Mouse (Mus musculus) liver, embryonic 14.5 days (tissue): Measurements from ENCODE around the gene Crlf1. TPM values are rescaled to one million over a fixed set of nuclear protein-coding genes. Genes with fewer than 3 reads are reported as not detected.

ENCODE experiments used
- ATAC-seq: fragments of 200-750 bp; cut with Nextera tagmentation; 2 replicates; pipeline ENCODE4 v1.8.0; 2017; ENCODE audit warnings: moderate number of reproducible peaks, mild to moderate bottlenecking, moderate library complexity; ENCODE audit not compliant: insufficient read depth
- DNase-seq, 3 experiments: peaks; one replicate each; pipeline ENCODE4 v3.0.0-alpha.2; 2012 to 2013; ENCODE audit warnings: low read depth in 3 of 3, low spot score in 3 of 3
- H3K27ac ChIP-seq: fragments of 300-500 bp; sonication (generic); 2 replicates; pipeline ENCODE4 v1.5.1; 2014; ENCODE audit warnings: moderate library complexity, mild to moderate bottlenecking, control low read depth, inconsistent platforms
- H3K27me3 ChIP-seq: fragments of 300-500 bp; sonication (generic); 2 replicates; pipeline ENCODE4 v1.6.1; 2014; ENCODE audit warnings: mild to moderate bottlenecking, low read length, moderate library complexity; ENCODE audit not compliant: control insufficient read depth, insufficient read depth
- H3K36me3 ChIP-seq: fragments of 300-500 bp; sonication (generic); replicated peaks from 2 replicates; pipeline ENCODE4 v1.6.1; 2014; ENCODE audit warnings: low read depth; ENCODE audit not compliant: control insufficient read depth, insufficient read depth
- H3K4me1 ChIP-seq, 2 experiments: fragments of 200-500 bp in 1 of 2; fragments of 300-500 bp in 1 of 2; sonication (generic) in 1 of 2; replicated peaks; 2 replicates each; pipeline ENCODE4 v1.6.1; 2012 to 2014; ENCODE audit warnings: antibody characterized with exemption in 1 of 2, inconsistent platforms in 1 of 2, low read length in 1 of 2; ENCODE audit not compliant: control insufficient read depth in 2 of 2, insufficient read depth in 2 of 2
- H3K4me2 ChIP-seq: fragments of 300-500 bp; sonication (generic); 2 replicates; pipeline ENCODE4 v1.6.1; 2014; ENCODE audit warnings: low read depth, mild to moderate bottlenecking, control low read depth, moderate library complexity
- H3K4me3 ChIP-seq, 2 experiments: fragments of 200-500 bp in 1 of 2; fragments of 300-500 bp in 1 of 2; sonication (generic) in 1 of 2; 2 replicates each; pipeline ENCODE4 v1.5.1; 2012 to 2014; ENCODE audit warnings: low read depth in 2 of 2, low read length in 2 of 2, mild to moderate bottlenecking in 2 of 2, control low read depth in 1 of 2, inconsistent platforms in 1 of 2, moderate library complexity in 1 of 2; ENCODE audit not compliant: insufficient read depth in 1 of 2
- H3K9ac ChIP-seq: fragments of 300-500 bp; sonication (generic); replicated peaks from 2 replicates; pipeline ENCODE4 v1.6.1; 2014; ENCODE audit warnings: mild to moderate bottlenecking, control low read depth, moderate library complexity
- H3K9me3 ChIP-seq: fragments of 300-500 bp; sonication (generic); 2 replicates; pipeline ENCODE4 v1.6.1; 2016; ENCODE audit warnings: low read length, mixed read lengths; ENCODE audit not compliant: control insufficient read depth
- CTCF ChIP-seq: IDR thresholded peaks from 2 replicates; pipeline ENCODE4 v1.5.1; 2016; ENCODE audit warnings: antibody characterized with exemption, low read depth, control low read depth
- EP300 ChIP-seq: IDR thresholded peaks from 2 replicates; pipeline ENCODE4 v1.6.1; 2016; ENCODE audit warnings: antibody characterized with exemption, low read depth
- WGBS: fragments of 180-500 bp; shearing (Covaris S2); extraction: QIAGEN DNeasy Blood & Tissue Kit; methylation state at CpG from one replicate; pipeline ENCODE4 v1.1.7; 2014; ENCODE audit not compliant: insufficient replicate concordance; 5-methylcytosine and 5-hydroxymethylcytosine counted together
- polyA plus RNA-seq, 2 experiments: library from polyadenylated mRNA; depleted of rRNA in 1 of 2; stranded (reverse) in 1 of 2; unstranded in 1 of 2; fragments of >200 nt; fragmentation: Nextera tagmentation in 1 of 2; extraction: Ambion mirVana in 1 of 2; gene quantifications; 2 replicates each; pipeline versions ENCODE4 v1.2.1 to v1.2.3; 2012 to 2014

The Crlf1 gene
- polyA plus RNA-seq, 2 experiments = 1.9 to 3.7 TPM

GRCm38 (mm10) chr8:70467229-70467725 lies 25.7 kb upstream of the Crlf1 start:
- H3K27me3 ChIP-seq = no peaks in the 10 kb centered on the region
- no peak overlapping the region for H3K4me2 ChIP-seq
- DNase-seq (no peak), ATAC-seq (no peak)
- H3K4me3 ChIP-seq = no peak overlapping the region
- peaks cover 0 to 15% of the 10 kb centered on the region in 2 experiments; a peak in 3 of 4 replicates for H3K4me1 ChIP-seq
- no peak overlapping the region for H3K27ac ChIP-seq
- no peaks in the 10 kb centered on the region for H3K36me3 ChIP-seq
- TF ChIP-seq CTCF (no peak), EP300 (no peak)
- 77% methylated on average over 5 of the region's 5 CpGs for WGBS
- H3K9me3 ChIP-seq = no peaks in the 10 kb centered on the region
- no peak overlapping the region for H3K9ac ChIP-seq

GRCm38 (mm10) chr8:70467907-70468306 lies 25.1 kb upstream of the Crlf1 start:
- WGBS = 67% methylated on average over 1 of the region's 1 CpGs
- H3K4me1 ChIP-seq = peaks cover 0 to 15% of the 10 kb centered on the region in 2 experiments; a peak in 3 of 4 replicates
- H3K4me3 ChIP-seq = no peak overlapping the region
- no peak overlapping the region for H3K4me2 ChIP-seq
- ATAC-seq (no peak), DNase-seq (no peak)
- no peaks in the 10 kb centered on the region for H3K36me3 ChIP-seq
- no peak overlapping the region for H3K9ac ChIP-seq
- no peaks in the 10 kb centered on the region for H3K27me3 ChIP-seq
- H3K9me3 ChIP-seq = no peaks in the 10 kb centered on the region
- no peak overlapping the region for H3K27ac ChIP-seq
- TF ChIP-seq CTCF (no peak), EP300 (no peak)

- no peak for ATAC-seq
- peaks cover 0 to 15% of the 10 kb centered on the region in 2 experiments; a peak in 3 of 4 replicates for H3K4me1 ChIP-seq
Measured at GRCm38 (mm10) chr8:70468733-70469132, 24.2 kb upstream of the Crlf1 start.

GRCm38 (mm10) chr8:70469295-70469916 lies 23.6 kb upstream of the Crlf1 start:
- peak; percentile 33; the same call in 1 of the 2 replicates for ATAC-seq
- peak overlapping the region; percentile 11; the same call in 1 of the 2 replicates for H3K4me2 ChIP-seq
- WGBS = 29% methylated on average over 10 of the region's 10 CpGs
- no peak overlapping the region for H3K27ac ChIP-seq
- no peak overlapping the region for H3K4me3 ChIP-seq
- no peak for TF ChIP-seq EP300
- TF ChIP-seq CTCF = no peak
- DNase-seq = peak in 1 of 3 experiments; percentile 16
- H3K9me3 ChIP-seq = no peaks in the 10 kb centered on the region
- H3K36me3 ChIP-seq = no peaks in the 10 kb centered on the region
- peaks cover 0 to 15% of the 10 kb centered on the region in 2 experiments; a peak in 3 of 4 replicates for H3K4me1 ChIP-seq
- H3K9ac ChIP-seq = no peak overlapping the region
- H3K27me3 ChIP-seq = no peaks in the 10 kb centered on the region

More at GRCm38 (mm10) chr8:70468733-70469132, 24.2 kb upstream of the Crlf1 start:
- Histone ChIP-seq H3K4me2 (no peak overlapping the region), H3K36me3 (no peaks in the 10 kb centered on the region), H3K27ac (no peak overlapping the region), H3K4me3 (no peak overlapping the region), H3K9me3 (no peaks in the 10 kb centered on the region), H3K27me3 (no peaks in the 10 kb centered on the region), H3K9ac (no peak overlapping the region)
- TF ChIP-seq EP300 (no peak), CTCF (no peak)
- no peak for DNase-seq
- WGBS = 80% methylated on average over 4 of the region's 4 CpGs

GRCm38 (mm10) chr8:70469938-70470337 lies 23.0 kb upstream of the Crlf1 start:
- Histone ChIP-seq H3K4me1 (peaks cover 0 to 15% of the 10 kb centered on the region in 2 experiments; a peak in 3 of 4 replicates), H3K9me3 (no peaks in the 10 kb centered on the region), H3K27me3 (no peaks in the 10 kb centered on the region), H3K9ac (no peak overlapping the region), H3K36me3 (no peaks in the 10 kb centered on the region), H3K4me3 (no peak overlapping the region), H3K4me2 (no peak overlapping the region), H3K27ac (no peak overlapping the region)
- WGBS = 69% methylated on average over 2 of the region's 2 CpGs
- DNase-seq (no peak), ATAC-seq (peak; percentile 23; the same call in 1 of the 2 replicates)
- no peak for TF ChIP-seq EP300
- no peak for TF ChIP-seq CTCF
